Mouse (Mus musculus) heart, embryonic 15.5 days (tissue): Measurements from ENCODE around the gene Olfr1443. TPM values are rescaled to one million over a fixed set of nuclear protein-coding genes. Genes with fewer than 3 reads are reported as not detected.

Experiments used
- polyA plus RNA-seq: library from polyadenylated mRNA; unstranded; fragments of >200 nt; fragmentation: Nextera tagmentation; extraction: Ambion mirVana; gene quantifications from 2 replicates; pipeline ENCODE4 v1.2.1, GENCODE M21; 2015

Olfr1443 gene
- polyA plus RNA-seq, 1 experiment from 2014 or later, result not detected

Other genes starting within 250 kb of the Olfr1443 start
- 0.54 and 0.72 TPM in 2 replicates for gene Mpeg1, start 217.3 kb upstream of the Olfr1443 start, polyA plus RNA-seq
- gene Dtx4, start 176.7 kb upstream of the Olfr1443 start, polyA plus RNA-seq, result 2.5 and 4.5 TPM in 2 replicates
- gene Fam111a, start 132.4 kb upstream of the Olfr1443 start, polyA plus RNA-seq, result 16.6 and 17.3 TPM in 2 replicates
- gene Gm4952, start 78.1 kb upstream of the Olfr1443 start, polyA plus RNA-seq, result 0.10 and 0.15 TPM in 2 replicates
- gene Glyat, start 44.8 kb upstream of the Olfr1443 start, polyA plus RNA-seq, result not detected in 2 replicates
- gene Olfr1442, start 7.7 kb upstream of the Olfr1443 start, polyA plus RNA-seq, result not detected in 2 replicates
- not detected in 2 replicates for gene Keg1, start 17.7 kb downstream of the Olfr1443 start, polyA plus RNA-seq
- 0.77 and 0.97 TPM in 2 replicates for gene Cntf, start 87.5 kb downstream of the Olfr1443 start, polyA plus RNA-seq
- gene Zfp91, start 118.0 kb downstream of the Olfr1443 start, polyA plus RNA-seq, result 11.4 TPM in 2 replicates
- 1.1 and 4.0 TPM in 2 replicates for gene Lpxn, start 118.1 kb downstream of the Olfr1443 start, polyA plus RNA-seq
- gene Gm5244, start 168.6 kb downstream of the Olfr1443 start, polyA plus RNA-seq, result not detected in 2 replicates
- gene Olfr1444, start 179.2 kb downstream of the Olfr1443 start, polyA plus RNA-seq, result not detected in 2 replicates
- not detected in 2 replicates for gene Olfr1445, start 205.7 kb downstream of the Olfr1443 start, polyA plus RNA-seq
- gene Olfr1446, start 215.4 kb downstream of the Olfr1443 start, polyA plus RNA-seq, result not detected in 2 replicates
- gene Olfr1447, start 225.6 kb downstream of the Olfr1443 start, polyA plus RNA-seq, result not detected in 2 replicates
- not detected in 2 replicates for gene Olfr1448, start 246.3 kb downstream of the Olfr1443 start, polyA plus RNA-seq